Mouse (Mus musculus): ENCODE data around the gene Prpf8. TPM values are rescaled to one million over a fixed set of nuclear protein-coding genes. Genes with fewer than 3 reads are reported as not detected.
"Not testable (repeated sequence)": the region's sequence is repeated elsewhere in the genome, so short reads cannot be mapped to it uniquely, and the experiment has no call there.

The Prpf8 gene
- total RNA-seq (2021): 10 to 100 TPM; 64.9 to 68.5 TPM
- long read RNA-seq, experiment 1, full-length matches to known transcripts: 2 of 19 reads
- long read RNA-seq, experiment 1, partial matches to known transcripts: 17 of 19 reads
- long read RNA-seq, experiment 1, other reads (novel, unspliced or antisense): 0 of 19 reads
- long read RNA-seq, experiment 2, full-length matches to known transcripts: 4 of 14 reads
- long read RNA-seq, experiment 2, partial matches to known transcripts: 10 of 14 reads
- long read RNA-seq, experiment 2, other reads (novel, unspliced or antisense): 0 of 14 reads

DNA sequence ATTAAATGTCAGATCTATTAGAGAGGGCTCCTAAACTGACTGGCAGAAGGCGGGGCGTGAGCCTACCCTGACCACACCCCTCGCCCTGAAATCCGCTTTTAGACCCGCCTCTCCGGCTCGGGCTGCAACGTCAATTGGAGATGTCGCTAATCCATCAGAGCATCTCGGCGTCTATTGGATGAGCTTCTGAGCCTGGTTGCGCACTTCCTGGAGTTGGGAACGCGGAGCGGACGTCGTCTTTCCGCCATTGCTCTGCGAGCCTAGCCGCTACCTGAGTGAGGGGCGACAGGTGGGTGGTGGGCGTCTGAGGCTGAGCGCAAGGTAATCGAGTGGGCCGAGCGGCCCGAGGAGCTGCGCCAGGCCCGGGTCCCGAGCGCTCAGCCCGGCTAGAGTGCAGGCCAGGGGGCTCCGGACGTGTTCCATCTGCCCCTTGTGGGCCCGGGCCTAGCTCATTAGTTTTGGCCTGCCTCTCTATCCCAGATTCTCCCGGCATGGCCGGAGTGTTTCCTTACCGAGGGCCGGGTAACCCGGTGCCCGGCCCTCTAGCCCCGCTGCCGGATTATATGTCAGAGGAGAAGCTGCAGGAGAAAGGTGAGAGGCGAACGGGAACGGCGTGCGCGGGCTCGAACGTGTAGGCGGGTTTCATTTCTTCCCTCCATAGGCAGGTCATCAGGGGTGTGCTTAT is at the start of gene Prpf8:
Prpf8 (plus strand) TSS at position 216 of the 685 bp plus-strand sequence.
- peak; percentile 93 for DNase-seq
- intact Hi-C loops (cut with DNase I; ENCODE audit: low total_unique reads): no loop called here

DNA sequence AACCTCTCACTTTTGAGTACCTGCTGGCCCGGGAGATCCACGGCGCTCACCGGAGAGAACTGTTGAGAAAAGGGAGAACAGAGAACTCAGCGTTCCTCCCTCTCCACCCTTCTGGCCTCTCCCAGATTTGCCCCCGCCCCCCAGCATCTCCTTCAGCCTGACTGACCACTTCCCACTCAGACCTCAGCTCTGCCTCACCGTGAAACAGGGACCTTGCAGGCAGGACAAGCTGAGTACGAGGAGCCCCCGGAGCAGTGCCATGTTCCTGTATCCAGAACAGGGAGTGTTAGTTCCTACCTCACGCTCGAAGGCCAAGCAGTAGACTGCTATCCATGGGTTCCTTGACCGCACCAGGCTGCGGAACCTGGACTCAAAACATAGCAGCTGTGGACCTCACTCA is 48.4 kb upstream of the Prpf8 start:
- DNase-seq: no peak
- intact Hi-C loops (cut with DNase I; ENCODE audit: low total_unique reads): no loop called here

DNA sequence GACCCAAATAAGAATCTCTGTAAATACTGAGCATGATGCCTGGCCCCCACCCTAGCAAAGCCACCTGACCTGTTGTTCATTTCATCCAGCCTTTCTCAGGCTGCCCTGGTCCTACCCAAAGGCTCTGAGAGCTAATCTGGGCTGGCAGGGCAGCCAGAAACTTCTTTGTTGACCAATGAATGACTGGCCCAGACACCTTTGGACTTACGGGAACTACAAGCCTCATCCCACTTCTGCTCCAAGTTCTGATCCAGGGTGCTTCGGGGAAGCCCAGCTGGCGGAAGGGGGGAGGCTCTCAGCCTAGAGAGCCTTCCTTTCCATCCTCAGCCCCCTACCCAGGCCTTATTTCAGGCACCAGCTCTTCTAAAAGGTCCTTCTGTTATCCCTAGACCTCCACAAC is 47.8 kb upstream of the Prpf8 start:
- intact Hi-C loops (cut with DNase I; ENCODE audit: low total_unique reads): no loop called here
- DNase-seq: no peak

DNA sequence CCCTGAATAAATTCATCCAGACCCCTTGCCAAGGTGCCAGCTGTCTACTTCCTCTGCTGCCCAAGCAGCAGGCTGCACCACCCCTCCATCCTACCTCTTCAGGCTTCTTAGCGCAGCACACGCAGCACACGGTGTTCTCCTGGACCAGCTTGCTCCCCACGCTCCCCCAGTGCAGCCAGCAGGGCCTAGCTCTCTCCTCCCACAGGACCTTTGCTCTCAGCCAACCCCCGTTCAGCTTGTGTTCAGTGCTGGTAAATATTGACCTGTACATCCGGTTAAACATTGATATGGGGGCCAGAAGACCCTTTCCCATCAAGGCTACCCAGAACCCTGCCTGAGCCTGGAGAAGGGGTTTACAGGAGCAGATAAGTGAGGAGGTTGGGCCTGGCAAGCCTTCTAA is 47.3 kb upstream of the Prpf8 start, which contains the start of gene Serpinf2:
Serpinf2 (minus strand) TSS at position 229 of the 400 bp plus-strand sequence.
- no peak for DNase-seq
- intact Hi-C loops (cut with DNase I; ENCODE audit: low total_unique reads): no loop called here

DNA sequence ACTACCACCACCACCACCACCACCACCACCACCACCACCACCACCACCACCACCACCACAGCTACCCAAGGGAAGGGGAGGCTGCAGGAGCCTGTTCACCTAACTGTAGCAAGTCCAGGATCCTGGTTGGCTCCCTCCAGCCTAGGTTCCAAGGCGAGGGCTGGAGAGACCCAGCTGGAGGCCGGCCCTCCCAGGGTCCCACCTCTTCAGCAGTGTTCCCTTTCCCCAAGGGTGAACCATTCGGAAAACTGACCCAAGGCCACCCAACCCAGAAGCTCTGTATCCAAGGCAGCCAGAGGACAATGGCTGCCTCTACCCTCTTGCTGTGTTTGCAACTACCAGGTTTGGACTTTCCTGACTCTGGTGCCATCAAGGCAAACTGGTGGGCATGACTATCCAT is 46.7 kb upstream of the Prpf8 start:
- intact Hi-C loops (cut with DNase I; ENCODE audit: low total_unique reads): no loop called here
- DNase-seq: no peak

DNA sequence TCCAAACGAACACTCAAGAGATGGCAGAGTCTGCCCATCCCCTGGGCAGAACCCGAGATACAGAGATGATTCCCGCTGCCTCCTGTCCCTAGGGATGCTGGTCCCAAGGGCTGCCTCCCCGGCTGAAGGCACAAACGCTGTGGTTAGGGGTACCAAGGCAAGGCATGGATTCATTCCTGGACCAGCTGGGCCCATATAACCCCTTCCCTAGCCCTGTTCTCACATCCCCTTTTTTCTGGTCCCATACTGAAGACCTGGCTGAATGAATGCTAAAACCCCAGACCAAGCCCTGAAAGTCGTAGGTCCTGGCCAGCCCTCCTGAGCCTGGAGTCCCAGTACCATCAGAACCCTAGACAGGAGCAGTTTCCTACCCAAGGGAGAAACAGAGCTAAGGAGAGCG is 45.6 kb upstream of the Prpf8 start:
- DNase-seq: no peak
- intact Hi-C loops (cut with DNase I; ENCODE audit: low total_unique reads): no loop called here

DNA sequence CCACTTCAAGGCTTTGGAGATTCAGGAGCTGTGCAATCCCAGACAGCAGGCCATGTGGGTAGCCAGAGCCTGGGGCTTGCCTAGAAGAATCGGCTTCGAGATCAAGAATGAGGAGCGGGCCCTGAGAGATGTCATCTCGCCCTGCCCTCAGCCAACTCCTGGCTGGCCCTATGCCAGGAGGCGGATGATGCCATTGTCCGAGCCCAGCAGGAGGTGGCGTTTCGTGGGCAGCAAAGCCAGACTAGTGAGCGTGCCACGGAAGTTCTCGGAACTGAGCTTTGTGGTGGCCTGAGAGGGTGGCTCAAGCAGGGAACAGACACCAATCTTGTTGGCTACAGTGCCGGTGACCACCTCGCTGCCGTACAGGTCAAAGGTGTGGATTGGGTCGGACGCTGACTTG is 45.0 kb upstream of the Prpf8 start:
- no peak for DNase-seq
- intact Hi-C loops (cut with DNase I; ENCODE audit: low total_unique reads): no loop called here

DNA sequence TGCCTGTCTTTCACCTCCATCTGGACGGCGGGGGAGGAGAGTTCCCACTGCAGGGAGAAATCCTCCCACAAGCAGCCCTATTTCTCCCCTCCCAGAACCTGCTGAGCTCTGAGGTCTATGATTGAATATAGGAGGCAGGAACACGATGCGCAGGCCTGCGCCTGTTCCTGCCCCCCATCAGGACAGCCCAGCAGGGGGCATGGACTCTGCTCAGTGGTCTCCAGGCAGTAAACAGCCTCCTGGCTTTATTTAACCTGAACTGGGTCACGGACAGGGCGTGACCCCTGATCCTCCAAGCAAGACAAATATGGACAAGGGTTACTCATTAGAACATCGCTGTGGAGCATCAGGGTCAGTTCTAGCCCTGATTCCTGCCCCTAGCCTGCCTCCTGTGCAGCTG is 42.9 kb upstream of the Prpf8 start:
- intact Hi-C loops (cut with DNase I; ENCODE audit: low total_unique reads): no loop called here
- no peak for DNase-seq

DNA sequence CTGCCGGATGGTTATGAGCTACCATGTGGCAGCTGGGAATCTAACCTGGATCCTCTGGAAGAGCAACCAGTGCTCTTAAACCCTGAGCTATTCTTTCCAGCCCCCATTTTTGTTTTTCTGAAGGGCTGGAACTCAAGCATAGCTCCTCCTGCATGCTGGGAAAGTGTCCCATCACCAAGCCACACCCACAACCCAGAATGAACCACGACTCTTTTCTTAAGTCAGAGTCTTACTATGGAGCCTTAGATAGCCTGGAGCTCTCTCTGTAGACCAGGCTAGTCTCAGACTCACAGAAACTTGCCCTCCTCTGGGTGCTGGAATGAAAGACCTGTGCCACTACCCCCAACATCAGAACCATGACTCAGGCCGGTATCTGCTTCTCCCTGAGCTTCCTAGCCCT is 38.0 kb upstream of the Prpf8 start:
- DNase-seq: no peak
- intact Hi-C loops (cut with DNase I; ENCODE audit: low total_unique reads): no loop called here

DNA sequence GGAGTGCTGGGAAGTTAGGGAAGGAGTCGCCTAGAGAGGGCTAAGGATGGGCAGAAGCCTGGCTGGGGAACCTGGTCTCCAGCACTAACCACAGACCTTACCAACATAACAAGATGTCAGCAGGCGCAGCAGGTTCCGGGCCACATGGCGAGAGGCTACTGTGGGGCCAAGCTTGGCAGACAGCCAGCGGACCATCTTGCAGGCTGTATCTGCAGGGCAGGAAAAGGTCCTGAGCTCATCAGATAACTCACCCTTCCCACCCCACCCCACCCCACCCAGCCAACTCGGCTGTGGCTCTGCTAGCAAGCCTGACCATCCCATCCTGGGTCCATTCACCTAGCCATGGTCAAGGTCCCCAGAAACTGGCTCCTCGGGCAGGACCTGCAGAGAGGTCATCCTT is 36.9 kb upstream of the Prpf8 start:
- intact Hi-C loops (cut with DNase I; ENCODE audit: low total_unique reads): no loop called here
- no peak for DNase-seq

DNA sequence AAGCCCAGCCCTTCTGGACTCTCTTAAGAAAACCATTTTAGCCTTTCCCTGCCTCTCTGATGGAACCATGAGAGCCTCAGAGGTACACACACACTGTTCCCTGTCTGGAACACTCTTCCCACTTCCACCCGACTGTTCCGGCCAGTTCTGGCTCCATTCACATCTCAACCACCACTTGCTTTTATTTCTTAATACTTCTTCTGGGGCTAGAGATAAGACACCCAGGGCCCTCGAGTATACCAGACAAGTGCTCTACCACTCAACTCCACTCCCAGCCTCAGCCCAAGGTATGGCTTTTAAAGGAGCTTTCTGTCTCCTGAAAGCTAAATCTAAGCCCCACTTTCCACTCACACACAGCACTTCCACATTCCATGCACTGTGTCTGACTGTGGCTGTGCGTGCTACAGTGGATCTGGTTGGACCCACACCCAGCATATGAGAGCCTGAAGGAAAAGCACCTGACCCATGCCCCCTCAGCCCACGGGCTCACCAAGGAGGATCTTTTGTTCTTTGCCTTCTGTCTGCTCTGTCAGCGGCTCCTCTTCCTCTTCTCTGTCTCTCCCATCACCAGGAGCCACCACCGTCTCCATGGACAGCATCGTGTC is 36.2 kb upstream of the Prpf8 start:
- intact Hi-C loops (cut with DNase I; ENCODE audit: low total_unique reads): no loop called here
- DNase-seq: no peak

DNA sequence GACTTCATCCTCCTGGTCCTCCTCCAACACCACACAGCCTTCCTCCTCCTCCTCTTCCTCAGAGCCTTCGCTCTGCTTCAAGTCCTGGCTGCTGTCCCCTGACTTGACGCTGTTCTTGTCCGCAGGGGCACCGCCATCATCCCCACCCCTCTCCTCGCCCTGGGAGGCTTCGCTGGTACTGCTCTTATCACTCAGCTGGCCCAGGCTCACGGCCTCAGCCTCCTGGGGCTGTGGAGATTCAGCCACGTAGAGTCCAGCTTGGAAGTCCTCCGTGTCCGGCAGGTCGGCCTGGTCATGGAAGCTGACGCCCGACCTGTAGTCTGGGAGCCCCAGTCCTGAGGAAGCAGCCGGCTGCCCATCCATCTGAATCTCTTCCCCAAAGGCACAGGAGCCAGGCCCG is 35.7 kb upstream of the Prpf8 start:
- no peak for DNase-seq
- intact Hi-C loops (cut with DNase I; ENCODE audit: low total_unique reads): no loop called here

DNA sequence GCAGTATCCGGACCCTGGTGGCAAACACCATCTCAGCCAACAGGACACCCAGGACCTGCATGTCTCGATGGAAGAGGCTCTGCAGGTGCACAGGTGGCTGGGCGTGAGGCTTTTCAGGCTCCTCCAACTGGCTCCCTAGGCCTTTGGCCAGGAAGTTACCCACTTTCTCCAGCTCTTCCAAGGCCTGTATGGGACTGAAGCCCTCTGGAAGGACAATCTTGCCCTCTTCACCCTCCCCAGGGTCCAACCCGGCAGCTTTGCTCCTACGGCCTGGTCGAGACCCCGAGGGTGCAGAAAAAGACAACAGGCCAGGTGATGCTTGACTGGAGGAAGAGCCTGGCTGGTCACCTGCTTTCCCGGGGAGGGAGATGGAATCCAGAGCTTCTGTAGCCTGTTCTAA is 34.5 kb upstream of the Prpf8 start:
- intact Hi-C loops (cut with DNase I; ENCODE audit: low total_unique reads): no loop called here

DNA sequence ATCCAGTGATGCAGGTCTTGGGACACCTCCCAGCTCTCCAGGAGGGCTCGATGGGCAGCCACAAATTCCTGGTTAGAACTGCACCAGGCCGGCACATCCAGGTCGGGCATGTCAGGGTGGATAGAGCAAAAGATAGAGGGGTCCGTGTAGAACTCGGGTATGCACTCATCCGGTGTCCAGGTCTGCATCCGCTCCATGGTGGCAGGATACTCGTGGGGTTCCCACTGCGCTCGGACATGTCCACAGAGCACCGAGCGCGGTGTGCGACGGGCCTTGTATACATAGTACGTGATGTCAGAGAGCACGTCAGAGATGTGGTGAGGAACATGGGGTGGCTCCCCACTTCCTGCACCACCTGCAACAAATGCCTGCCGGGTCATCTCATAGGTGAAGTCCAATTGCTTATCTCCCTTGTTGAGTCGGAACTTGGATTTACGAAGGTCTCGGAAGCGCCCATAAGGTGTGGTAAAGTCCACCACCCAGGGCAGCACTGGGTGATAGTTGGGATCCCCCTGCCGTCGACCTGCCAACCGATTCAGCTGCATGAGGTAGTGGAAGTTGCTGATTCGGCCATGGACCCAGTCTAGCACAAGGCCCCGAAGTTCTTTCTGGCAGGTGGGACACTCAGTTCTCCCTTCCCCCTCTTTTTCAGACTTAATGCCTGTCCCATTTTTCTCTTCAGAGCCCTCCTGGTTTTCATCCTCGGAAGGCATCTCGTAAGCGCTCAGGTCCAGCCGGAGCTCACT is 33.6 kb upstream of the Prpf8 start:
- no peak for DNase-seq
- intact Hi-C loops (cut with DNase I; ENCODE audit: low total_unique reads): no loop called here

More for the DNA sequence above, 34.5 kb upstream of the Prpf8 start:
- DNase-seq: no peak

DNA sequence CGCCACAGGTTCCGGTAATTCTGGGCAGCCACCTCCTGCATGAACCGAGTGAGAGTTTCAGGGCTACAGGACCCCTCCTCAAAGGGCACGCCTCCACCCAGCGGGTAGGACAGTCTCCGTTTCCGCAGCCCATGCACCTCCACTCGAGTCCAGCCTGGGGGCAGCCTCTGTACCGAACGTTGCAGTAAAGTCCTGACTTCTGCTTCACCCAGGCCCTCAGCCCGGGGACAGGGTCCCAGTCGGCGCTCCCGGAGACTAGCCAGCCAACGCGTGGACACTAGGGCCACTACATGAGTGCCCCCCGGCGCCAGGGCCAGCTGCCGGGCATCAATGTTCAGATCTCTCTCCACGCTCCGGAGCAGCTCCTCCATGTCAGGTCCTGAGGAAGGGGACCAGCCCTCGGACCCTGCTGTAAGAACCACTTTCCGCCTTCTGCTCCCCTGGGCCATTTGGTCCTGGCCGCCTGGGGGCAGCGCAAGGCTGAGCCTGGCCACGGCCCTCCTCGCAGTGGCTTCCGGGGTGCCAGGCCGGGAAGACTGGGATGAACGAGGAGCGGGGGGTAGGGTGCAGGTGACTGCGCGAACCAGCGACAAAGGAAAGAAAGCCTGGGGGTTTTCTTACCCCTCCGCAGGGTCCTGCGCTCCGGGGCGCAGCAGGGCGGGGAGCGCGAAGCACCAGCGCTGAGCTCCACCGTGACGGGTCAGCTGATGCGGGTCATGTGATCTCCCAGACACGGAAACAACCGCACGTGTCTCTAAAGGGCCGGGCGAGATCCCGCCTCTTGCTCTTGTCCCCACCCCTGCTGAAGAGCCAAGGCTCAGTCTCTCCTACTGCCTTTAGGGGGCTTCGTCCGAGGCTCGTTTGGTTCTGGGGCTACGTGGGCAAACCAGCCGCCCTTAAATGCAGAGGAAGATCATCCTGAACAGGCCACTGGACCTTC is 32.4 kb upstream of the Prpf8 start, which contains the start of gene Wdr81:
Wdr81 (minus strand) TSS at position 727 of the 940 bp plus-strand sequence.
- intact Hi-C loops (cut with DNase I; ENCODE audit: low total_unique reads): no loop called here
- peak; percentile 87 for DNase-seq

DNA sequence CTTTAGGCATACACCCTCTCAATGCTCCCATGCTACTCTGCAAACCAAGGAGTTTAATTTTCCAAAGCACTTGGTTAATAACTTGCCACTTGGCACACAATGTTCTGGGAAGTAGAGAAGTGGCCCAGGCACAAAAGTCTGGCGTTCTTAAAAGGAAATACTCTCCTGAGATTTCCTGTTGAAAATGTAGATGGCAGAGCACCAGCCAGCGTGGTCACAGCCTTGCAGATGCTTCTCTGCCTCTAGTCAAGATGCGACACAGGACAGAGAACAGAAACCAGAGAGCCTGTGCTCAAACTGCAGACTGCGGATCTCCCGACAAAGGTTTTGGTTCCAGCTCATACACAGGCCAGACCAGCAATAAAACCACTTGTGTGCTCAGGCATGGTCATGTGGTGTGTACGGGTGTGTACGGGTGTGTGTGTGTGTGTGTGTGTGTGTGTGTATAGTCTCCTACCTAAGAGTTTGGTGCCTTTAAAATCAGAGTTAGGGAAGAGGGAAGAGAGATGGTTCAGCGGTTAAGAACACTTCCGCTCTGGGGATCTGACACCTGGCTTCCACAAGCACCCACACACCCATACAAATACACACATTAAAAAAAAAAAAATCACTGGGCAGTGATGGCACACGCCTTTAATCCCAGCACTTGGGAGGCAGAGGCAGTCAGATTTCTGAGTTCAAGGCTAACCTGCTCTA is 31.4 kb upstream of the Prpf8 start:
- intact Hi-C loops (cut with DNase I; ENCODE audit: low total_unique reads): no loop called here

DNA sequence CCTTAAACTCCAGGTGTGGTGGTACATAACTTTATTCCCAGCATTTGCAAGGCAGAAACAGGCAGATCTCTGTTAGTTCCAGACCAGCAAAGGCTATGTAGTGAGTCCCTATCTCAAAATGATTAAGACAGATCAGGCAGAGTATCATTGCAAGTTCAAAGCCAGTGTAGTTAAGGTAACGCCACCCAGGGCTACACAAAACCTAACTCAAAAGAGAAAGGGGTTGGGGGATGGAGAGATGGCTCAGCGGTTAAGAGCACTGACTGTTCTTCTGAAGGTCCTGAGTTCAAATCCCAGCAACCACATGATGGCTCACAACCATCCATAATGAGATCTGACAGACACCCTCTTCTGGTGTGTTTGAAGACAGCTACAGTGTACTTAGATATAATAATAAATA is 30.6 kb upstream of the Prpf8 start:
- DNase-seq; intact Hi-C loops (cut with DNase I; ENCODE audit: low total_unique reads): not testable (repeated sequence)

More for the DNA sequence above, 31.4 kb upstream of the Prpf8 start:
- no peak for DNase-seq

DNA sequence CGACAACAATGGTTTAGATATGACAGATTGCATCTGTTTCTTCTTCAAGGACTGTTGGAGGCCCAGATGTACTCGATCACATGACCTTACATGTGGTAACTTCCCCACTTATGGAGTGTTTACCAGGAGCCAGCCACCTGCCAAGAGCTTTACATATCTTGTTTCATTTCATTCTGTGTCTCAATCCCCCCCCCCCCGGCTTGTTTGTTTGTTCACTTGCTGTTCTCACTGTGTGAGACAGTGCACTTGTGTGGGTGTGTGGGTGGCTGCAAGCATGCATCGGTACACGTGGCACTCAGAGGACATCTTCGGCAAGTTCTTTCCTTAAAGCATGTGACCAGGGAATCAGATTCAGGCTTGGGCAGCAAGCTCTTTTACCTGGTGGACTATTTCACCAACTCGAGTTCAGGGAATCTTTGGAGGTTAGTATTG is 30.2 kb upstream of the Prpf8 start:
- intact Hi-C loops (cut with DNase I; ENCODE audit: low total_unique reads): no loop called here
- no peak for DNase-seq
